Mouse (Mus musculus): ENCODE results near the gene Serhl. TPM values are rescaled to one million over a fixed set of nuclear protein-coding genes. Genes with fewer than 3 reads are reported as not detected.

The Serhl gene
- polyA plus RNA-seq, 1 experiment from 2014 or later = 16.0 TPM

DNA sequence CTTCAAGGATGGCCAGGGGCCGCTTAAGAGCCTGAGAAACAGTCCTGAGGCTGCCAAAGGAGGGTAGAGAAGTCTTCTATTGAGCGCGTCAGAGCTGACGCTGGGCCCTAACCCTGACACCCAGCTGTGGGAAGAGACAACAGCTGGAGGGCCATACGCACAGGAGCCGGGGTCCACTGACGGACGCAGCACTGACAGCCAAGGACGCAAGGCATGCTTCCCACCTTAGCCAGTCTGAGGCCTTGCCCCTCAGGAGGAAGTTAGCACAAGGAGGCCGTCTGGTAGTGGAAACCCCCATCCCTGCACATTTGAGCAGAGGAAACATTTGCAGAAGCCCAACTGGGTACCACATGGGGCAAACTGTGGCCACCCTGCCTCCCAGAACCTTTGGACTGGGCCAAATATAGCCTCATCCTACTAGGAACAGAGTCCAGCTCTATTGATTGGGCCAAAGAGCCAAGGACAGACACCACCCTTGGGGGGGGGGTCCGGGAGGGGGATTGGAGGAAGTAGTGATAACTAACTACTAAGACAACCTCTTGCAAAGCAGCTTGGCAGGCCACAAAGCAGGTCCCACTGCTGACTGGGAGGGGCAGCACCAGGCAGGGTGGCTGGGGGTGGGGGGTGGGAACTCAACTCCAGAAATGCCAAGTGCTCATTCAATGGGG lies 73.6 kb downstream of the Serhl start:
- H3K4me3 ChIP-seq (replicated peaks) = no peak overlapping the region
- H3K27me3 ChIP-seq = no peaks in the 10 kb centered on the region
- no peaks in the 10 kb centered on the region for H3K9me3 ChIP-seq (replicated peaks)
- no peak for ATAC-seq (ENCODE audit: insufficient read depth)
- H3K9ac ChIP-seq = no peak overlapping the region
- H3K36me3 ChIP-seq (replicated peaks) = peaks cover 91% of the 10 kb centered on the region
- H3K4me2 ChIP-seq = peak overlapping the region; percentile 34
- H3K27ac ChIP-seq (replicated peaks) = peak overlapping the region; percentile 39
- H3K4me1 ChIP-seq (replicated peaks) = peaks cover 68% of the 10 kb centered on the region
- 70% methylated on average over 11 of the region's 11 CpGs for WGBS (ENCODE audit: insufficient replicate concordance)

DNA sequence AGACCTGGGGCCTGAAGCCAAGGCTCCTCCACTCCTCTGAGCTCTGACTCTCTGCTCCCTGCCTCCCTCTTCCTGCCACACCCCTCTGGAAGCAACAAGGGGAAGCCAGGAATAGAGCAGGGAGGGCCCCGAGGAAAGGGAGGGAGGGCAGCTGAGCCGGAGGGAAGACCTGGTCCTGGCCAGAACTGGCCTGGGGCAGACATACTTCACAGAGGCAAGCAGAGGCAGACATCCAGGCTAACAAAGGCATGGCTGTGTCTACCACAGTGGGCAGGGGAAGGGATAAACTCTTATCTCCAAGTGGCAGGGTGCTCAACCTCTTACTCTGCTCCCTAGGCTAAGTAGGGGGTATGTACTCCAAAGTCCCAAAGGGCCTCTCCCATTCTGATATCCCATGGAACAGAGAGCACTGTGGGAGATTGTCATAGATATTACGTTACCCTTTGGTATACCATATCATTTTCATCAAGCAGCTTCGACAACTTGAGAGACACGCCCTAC lies 75.7 kb downstream of the Serhl start:
- ATAC-seq (ENCODE audit: insufficient read depth) = peak; percentile 85
- Histone ChIP-seq H3K4me2 (peak overlapping the region; percentile 80), H3K36me3 (replicated peaks) (peaks cover 74% of the 10 kb centered on the region), H3K4me1 (replicated peaks) (peaks cover 80% of the 10 kb centered on the region), H3K9me3 (replicated peaks) (no peaks in the 10 kb centered on the region), H3K4me3 (replicated peaks) (peak overlapping the region; percentile 36), H3K9ac (peak overlapping the region; percentile 54), H3K27me3 (no peaks in the 10 kb centered on the region), H3K27ac (replicated peaks) (peak overlapping the region; percentile 95)
- 18% methylated on average over 5 of the region's 5 CpGs for WGBS (ENCODE audit: insufficient replicate concordance)

DNA sequence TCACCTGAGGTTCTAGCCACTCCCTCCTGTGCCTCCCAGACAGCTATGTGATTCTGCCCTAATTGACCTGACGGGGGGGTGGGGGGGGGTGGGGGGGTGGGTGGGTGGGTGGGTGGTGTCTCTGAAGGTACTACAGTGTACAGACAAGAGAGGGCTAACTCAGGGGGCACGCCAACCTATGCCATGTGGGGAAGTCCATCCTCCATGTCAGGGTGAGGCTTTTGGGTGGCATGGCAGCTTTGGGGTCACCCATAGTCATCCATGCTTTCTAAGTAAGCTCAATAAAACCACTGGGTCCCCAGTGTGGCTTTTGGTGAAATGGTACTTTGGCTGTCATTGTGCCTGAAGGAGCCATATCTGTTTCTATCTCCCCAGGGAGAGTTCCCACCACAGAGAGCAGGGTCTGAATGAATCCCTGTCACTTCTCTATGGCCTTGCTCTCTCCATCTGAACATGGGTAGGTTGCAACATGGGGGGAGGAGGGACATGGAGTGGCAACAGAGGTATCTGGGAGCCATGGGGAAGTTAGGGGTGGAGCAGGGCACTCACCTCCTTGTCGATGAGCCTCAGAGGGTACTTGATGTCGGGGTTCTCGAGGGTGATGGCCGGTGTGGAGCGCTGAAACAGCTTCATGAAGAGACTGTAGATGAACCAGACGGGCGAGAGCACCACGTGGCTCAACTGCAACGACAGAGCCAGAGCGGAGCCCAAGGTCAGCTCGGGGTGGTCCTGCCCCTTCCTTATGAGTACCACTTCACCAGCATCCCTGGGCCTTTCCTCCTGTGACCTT lies 76.4 kb downstream of the Serhl start:
- Histone ChIP-seq H3K27me3 (no peaks in the 10 kb centered on the region), H3K4me1 (replicated peaks) (peaks cover 87% of the 10 kb centered on the region), H3K9ac (no peak overlapping the region; the same call in 1 of the 2 replicates), H3K36me3 (replicated peaks) (peaks cover 67% of the 10 kb centered on the region), H3K4me3 (replicated peaks) (peak overlapping the region; percentile 86; the same call in 1 of the 2 replicates), H3K4me2 (peak overlapping the region; percentile 80), H3K9me3 (replicated peaks) (no peaks in the 10 kb centered on the region), H3K27ac (replicated peaks) (peak overlapping the region; percentile 95)
- 73% methylated on average over 13 of the region's 13 CpGs for WGBS (ENCODE audit: insufficient replicate concordance)
- no peak for ATAC-seq (ENCODE audit: insufficient read depth)

Other genes with a start within 250 kb of the Serhl start
- gene Tcf20, start 101.6 kb upstream of the Serhl start, polyA plus RNA-seq (2015; fragmentation: Nextera tagmentation; extraction: Ambion mirVana) = 2.1 and 2.4 TPM in 2 replicates
- 12.1 and 12.8 TPM in 2 replicates for gene Nfam1, start 56.2 kb upstream of the Serhl start, polyA plus RNA-seq (2015; fragmentation: Nextera tagmentation; extraction: Ambion mirVana)
- 22.0 and 25.7 TPM in 2 replicates for gene Rrp7a, start 33.3 kb downstream of the Serhl start, polyA plus RNA-seq (2015; fragmentation: Nextera tagmentation; extraction: Ambion mirVana)
- gene Poldip3, start 59.9 kb downstream of the Serhl start, polyA plus RNA-seq (2015; fragmentation: Nextera tagmentation; extraction: Ambion mirVana) = 55.5 and 61.3 TPM in 2 replicates
- gene Cyb5r3, start 83.1 kb downstream of the Serhl start, polyA plus RNA-seq (2015; fragmentation: Nextera tagmentation; extraction: Ambion mirVana) = 143 and 165 TPM in 2 replicates
- gene A4galt, start 162.3 kb downstream of the Serhl start, polyA plus RNA-seq (2015; fragmentation: Nextera tagmentation; extraction: Ambion mirVana) = 0.13 TPM in 1 of 2 replicates, not detected in the other